Mouse (Mus musculus) liver, postnatal 0 days (tissue): ENCODE results near the gene Hnf1b.

Experiments used
- CTCF ChIP-seq: sonication (generic); IDR thresholded peaks from 2 replicates; pipeline ENCODE4 v1.5.1; 2016; ENCODE audit warnings: antibody characterized with exemption, low read depth
- EP300 ChIP-seq: IDR thresholded peaks from 2 replicates; pipeline ENCODE4 v1.6.1; 2016; ENCODE audit warnings: antibody characterized with exemption, low read depth, mild to moderate bottlenecking

DNA sequence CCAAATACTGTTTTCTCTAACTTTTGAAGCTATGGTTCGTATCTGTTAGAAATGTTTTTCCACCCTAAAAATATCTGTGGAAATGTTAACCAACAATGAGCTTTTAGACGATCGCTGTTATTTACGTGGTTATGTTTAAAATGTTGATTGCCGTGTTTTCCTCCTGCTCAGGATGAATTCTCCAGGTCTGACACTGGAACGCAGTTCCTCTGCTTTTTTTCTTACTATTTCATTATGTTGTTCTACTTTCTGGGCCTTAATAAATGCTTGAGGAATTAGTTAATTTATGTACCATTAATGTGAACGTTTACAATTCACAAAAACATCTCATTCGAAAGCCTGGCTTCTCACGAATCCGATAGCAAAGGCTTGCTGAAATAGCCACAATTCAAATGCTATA, 4.2 kb downstream of the Hnf1b start:
- no peak for TF ChIP-seq CTCF
- TF ChIP-seq EP300: no peak
